Mouse (Mus musculus): ENCODE results near the gene Plxna4.

- TF ChIP-seq POLR2A (IDR thresholded peaks at IDR 0.05; ENCODE audit: low read depth, low read length) (no peak), CTCF (IDR thresholded peaks at IDR 0.05; ENCODE audit: extremely low read depth, insufficient read length, insufficient replicate concordance, low read depth, low read length) (no peak)
These were observed 223.1 kb downstream of the Plxna4 start for GRCm38 (mm10) chr6:32364933-32365332.
